Mouse (Mus musculus) frontal cortex, postnatal 36 days (tissue): Measurements from ENCODE around the gene Tmem239.
"Not testable (repeated sequence)": the region's sequence is repeated elsewhere in the genome, so short reads cannot be mapped to it uniquely, and the experiment has no call there.

Source experiments
- DNase-seq, 2 experiments: peaks; one replicate each; pipeline ENCODE4 v3.0.0; 2022; ENCODE audit warnings: low spot score in 2 of 2

The Tmem239 gene

DNA sequence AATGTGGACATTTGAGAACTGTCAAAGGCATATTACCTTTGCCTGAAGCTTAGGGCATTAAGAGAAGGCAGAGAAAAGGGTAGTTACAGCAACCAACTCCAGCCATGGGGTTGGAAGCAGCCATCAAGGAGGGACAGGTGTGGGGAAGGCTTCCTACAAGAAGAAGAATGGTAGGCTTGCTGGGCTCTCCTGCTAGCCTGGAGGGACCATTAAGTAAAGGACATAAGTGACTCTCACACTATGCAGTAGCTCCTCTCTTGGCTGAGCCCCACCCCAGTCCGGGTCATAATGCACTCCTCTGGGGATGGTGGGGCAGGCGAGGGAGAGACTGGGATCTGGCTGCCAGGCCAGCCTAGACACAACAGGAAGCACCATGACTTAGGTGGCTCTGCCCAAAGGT is at the start of gene Tmem239:
TSS of gene Tmem239 (plus strand) at position 301 of the 400 bp plus-strand sequence.
- no peak for DNase-seq

DNA sequence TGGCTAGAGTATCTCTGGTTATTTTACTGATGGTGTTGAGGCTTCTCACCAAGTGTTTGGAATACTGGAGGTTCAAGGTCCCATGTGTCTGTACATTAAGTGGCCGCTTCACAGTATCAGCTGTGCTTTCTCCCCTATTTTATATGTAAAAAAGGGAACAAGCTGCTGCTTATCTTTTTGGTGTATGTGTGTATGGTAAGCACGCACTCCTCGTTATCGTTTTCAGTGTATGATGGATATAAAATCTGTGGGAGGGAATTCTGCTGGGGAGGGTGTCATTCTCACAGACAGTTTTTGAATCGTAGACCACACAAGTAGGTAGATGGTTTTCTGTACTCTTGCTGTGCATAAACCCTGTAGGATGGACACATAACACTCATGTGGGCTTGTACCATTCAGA is 48.7 kb upstream of the Tmem239 start:
- no peak for DNase-seq

DNA sequence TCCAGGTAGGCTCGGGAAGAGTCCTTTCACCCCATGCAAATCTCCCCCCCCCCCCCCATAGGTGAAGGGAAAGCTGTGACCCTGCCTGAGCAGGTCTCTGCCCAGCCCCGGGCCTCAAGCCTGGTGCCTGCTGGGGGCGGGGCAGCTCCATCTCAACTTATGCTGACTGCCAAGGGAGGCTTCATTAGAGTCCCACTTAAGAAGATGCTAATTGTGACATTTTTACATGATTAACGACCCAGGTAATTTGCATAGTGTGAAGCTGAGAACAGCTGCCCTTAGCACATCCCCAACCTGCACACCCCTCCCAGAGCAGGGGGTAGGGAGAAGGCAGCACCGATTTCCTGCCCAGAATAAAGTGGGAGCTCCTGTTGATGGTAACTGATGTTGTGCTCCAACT is 47.4 kb upstream of the Tmem239 start:
- DNase-seq: no peak

DNA sequence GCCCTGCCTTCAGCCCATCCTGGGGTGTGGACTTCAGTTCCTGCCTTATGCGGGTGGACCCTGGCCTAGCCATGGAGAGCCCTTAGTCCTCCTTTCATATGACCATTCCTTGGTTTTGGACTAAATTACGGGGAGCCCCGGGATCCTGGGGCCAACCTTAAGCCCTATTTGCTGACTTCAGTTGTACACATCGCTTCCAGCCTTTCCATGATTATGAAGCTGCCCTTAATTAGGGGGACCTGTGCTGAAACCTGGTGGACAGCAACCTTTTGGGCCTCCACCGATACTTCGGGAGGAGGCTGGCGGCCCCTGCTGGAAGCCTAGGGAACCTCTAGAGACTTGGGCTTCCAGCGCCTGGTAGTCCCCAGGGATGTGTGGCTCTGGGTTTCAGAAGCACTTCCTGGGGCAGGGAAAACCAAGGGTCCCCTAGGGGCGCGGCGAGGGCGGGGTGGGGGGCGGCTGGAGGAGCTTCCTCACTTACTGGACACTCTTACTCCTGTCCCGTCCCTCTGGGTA is 43.7 kb upstream of the Tmem239 start:
- DNase-seq: peak; percentile 33 to 39

DNA sequence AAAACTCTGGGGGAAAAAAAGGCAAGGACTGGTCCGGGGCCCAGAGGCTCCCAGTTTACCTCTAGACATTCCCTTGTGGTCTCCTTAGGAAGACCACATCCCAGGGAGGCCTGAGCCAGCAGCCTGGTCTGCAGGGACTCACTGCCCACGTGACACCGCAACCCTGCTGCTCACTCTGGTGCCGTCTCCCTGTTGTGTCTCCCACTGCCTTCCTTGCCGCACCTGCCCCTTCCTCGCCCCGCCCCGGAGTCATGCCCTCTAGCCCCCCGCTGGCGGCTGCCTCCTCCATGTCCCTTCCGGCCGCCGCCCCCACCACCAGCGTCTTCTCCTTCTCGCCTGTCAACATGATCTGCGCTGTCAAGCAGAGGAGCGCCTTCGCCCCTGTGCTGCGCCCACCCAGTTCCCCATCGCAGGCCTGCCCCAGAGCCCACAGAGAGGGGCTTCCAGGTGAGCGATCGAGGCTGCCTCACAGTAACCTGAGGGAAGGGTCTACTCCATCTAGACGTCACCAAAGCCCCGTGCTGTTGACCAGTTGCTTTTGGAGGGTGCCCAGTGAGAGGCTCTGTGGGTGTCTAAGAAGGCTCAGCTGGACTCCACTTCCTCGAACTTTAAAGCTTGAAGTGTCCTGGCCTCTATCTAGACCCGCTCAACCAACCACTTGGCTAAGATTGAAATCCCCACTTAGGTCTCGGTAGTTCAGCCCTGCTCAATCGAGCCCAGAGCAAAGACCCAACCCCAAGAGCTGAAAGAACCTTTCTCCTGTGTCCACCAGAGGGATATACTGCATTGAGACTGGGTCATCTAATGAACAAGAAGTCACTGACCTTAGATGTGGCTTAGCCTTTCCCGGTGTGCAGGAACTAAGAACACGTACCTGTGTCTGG is 40.8 kb upstream of the Tmem239 start:
- no peak for DNase-seq

DNA sequence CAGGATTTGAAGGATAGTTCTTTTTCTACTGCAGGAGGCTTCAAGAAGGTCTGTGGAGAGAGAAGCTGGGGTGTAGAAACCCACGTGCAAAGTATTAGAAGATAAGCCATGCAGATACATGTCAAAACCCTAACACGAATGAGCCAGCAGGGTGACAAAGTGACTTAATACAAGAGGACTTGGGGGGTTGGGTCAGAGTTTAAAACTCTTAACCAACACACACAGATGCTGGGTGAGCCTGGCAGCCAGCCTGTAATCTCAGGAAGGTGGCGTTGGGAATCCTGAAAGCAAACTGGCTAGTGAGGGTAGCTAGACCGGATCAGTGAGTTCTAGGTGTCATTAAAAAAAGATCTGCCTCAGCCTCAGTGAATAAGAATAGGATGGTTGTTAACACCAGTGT is 38.9 kb upstream of the Tmem239 start:
- no peak for DNase-seq

DNA sequence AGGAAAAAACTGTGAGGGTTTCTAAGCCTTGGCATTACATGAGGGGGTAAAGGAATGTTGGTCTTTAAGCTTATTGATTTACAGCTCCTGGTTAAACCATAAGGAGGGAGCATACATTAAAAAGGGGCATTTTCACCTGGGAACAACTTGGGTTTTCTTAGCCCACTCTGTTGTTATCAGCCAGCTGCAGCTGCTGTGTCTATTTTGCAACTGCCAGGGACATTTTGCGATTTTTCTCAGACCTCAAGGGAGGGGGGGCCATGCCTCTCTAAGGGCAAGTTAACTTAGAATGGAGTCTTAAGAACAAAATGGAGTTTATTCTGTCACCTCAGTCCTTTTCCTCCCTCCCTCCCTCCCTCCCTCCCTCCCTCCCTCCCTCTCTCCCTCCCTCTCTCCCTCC is 33.3 kb upstream of the Tmem239 start:
- DNase-seq: not testable (repeated sequence)

DNA sequence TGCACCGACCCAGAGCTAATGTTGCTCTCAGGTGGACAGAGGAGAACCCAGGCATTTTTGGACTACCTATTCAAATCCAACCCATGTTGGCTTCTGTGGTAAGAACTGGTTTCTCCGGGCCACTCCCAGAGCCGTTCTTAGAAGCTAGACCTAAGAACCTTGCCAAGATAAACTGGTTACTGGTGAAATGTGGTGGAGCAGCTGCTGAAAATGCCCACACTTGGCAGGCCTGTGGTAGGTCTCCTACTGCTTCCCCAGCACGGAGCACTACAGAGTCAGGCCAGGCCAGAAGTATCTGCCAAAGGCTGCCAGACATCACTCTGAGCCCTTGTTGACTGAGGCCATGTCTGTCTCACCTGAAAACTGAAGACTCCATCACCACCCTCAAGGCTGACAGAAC is 31.3 kb upstream of the Tmem239 start:
- no peak for DNase-seq

DNA sequence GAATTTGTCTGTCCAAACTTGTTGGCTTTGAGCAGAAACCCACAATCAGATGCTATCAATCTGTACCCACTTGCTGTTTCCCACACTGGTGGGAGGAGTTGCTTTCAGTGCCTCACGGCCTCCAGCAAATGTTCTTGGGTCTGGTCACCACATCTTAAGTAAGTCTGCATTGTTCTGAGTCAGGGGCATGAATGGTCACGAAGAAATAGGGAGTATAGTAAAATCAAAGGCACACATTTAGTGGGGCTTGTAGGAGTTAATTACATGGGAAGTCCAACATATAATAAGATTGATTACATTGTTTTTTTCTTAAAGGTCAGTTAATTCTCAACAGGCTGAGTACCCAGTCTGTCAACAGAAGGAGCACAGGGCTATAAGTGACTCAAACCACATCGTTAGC is 23.1 kb upstream of the Tmem239 start:
- DNase-seq: no peak

DNA sequence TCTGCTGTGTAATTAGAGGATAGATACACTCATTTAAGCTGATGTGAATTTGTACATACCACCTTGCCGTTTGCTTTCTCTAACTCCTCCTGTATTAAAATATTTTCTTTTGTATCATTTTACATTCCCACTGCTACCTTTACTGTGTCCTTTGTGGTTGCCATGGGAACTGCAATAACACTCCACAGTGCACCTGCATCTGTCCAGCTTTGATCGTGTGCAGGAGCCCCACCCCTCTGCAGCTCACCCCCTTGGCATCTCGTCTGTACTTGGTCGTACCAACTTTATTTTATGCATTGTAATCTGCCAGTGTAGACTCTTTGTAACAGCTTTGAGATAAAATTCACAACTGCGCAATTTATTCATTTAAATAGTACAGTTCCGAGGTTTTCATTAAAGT is 22.4 kb upstream of the Tmem239 start:
- no peak for DNase-seq

DNA sequence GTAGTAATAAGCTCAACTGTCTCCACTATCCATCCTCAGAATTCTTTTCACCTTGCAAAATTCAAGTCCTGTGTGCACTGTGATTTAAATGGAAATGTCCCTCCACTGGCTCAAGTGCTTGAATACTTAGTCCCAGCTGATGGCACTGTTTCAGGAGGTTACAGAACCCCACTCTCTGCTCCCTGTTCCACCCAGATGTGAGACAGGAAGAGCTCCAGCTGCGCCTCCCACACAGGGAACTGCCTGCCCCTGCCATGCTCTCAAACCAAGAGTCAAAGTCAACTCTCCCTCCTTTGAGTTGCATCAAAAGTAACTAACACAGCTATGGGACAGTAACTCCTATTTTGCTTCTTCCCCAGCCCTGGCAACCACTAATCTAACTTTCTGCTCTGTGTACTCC is 20.1 kb upstream of the Tmem239 start:
- DNase-seq: no peak

DNA sequence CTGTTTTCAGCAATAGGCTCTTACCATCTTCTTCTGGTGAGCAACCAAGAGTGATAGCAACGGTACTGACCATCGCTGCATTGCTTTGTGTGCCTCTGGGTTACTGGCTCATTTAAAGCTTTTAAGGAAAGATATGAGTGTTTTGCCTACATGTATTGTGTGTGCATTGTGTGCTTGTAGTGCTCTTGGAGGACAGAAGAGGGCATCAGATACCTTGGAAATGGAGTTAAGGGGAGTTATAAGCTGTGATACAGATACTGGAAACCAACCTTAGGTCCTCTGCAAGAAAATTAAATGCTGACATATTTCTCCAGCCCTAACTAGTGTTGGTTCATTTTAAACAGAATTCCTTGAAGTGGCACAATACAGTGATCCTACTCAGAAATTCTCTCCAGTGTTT is 17.5 kb upstream of the Tmem239 start:
- no peak for DNase-seq

DNA sequence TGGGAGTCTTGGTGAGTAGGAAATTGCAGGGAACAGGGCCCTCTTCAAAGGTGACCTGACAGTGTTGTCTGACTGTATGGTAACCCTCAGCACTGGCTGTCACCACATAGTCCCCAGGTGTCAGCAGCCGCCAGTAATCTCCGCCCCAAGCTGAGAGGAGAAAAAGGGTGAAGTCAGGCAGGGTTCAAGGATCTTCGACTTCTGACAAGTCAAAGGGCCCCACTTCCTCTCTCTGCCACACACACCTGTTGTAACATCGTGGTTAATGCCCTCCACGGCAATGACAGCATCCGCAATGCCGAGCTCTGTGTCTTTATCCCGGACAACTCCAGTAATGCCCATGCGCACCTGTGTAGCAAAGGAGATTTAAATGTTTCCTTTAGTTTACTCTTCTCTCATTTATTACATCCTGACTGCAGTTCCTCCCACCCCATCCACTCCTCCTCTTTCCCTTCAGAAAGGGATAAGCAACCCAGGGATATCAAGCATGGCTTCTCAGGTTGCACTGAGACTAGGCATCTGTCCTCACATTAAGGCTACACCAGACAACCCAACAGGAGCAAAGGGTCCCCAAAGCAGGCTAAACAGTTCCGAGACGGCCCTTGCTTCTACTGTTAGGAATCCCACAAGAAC is 15.2 kb upstream of the Tmem239 start:
- no peak for DNase-seq

DNA sequence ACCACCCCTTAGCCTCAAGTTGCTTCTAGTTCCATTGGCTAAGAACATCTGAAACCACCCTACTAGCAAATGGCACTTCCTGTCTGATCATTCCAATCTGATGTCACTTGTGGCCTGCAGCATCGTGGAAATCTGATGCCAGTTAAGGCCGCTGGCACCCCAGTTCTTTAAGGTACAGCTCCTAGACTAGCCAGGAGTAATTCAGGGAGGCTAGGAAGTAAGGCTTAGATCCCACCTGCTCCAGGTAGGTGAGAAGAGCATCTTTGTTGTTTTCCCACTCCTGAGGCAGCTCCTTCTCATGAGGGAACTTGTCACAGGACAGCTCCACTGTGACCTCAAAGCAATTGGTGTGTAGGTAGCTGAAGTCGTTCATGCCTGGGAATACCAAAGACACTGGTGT is 13.4 kb upstream of the Tmem239 start:
- DNase-seq: no peak

DNA sequence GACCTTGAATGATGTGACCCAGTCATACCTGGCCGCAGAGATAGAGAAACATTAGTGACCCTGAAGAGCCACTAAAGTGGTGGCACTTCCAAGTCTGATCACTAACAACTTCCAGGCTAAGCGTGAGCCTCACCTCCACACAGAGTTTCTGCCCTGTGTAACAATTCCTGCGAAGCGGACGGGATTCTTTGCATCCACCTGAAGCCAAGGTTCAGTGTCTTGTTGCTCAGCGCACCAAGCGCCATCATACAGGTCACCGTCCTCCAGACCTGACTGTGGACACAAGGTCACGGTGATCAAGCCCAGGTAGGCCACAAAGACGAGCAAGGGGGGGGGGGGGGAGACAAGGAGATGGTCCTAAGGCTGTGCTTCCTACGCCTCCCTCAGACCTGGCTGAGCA is 10.6 kb upstream of the Tmem239 start:
- no peak for DNase-seq

DNA sequence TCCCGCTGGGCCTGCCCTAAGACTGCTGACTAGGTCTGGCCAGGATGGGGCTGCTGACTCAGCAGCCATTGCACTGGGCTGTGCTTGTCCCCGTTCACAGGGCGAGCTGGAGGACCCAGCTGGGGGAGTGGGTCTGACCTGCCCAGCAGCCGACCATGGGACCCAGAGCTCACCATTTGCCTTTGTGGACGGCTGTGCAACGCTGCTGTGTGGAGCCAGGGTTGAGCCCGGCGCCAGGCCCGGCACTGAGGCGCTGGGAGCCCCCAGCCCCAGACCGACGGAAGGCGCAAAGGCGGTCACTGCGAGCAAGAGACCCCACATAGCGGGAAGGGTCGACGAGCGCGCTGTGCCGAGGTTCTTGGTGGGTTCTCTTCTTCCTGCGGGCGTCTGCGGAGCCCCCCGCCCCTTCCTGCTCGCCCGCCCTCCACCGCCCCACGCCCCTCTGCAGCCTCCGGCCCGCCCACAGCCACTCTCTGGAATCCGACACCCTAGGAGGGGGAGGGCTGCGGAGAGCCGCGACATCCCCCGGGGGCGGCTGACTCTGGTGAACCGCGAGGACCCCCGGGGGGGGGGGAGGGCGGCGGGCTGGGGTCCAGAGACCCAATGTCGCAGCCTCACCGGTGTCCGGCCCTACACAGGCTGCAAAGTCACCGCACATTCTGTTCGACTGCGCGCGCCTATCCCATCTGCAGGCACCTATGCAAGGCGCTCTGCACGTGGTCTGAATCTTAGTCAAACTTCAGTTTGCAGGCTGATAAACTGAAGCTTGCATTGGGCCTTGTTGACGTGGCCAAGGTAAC is 8.9 kb upstream of the Tmem239 start, which contains the start of gene Cpxm1:
TSS of gene Cpxm1 (minus strand) at position 389 of the 800 bp plus-strand sequence.
- DNase-seq: no peak

DNA sequence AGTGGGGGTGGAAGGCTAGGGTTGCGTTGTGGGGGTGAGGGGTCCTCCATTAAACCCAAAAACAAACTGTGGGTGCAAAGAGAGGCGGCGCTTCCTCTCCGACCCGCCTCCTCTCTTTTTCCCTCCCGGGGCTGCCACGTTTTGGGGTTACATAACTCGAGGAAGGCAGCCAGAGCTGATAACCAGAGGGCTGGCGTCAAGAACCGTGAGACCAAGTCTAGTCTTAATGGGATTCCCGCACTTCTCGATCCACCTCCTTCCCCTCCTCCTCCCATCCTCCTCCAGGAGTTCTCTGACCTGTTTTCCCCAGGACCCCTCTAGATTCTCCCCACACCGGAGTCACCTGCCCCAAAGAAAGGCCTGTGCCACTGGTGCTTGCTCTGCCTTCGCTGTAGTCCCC is 8.2 kb upstream of the Tmem239 start:
- no peak for DNase-seq

DNA sequence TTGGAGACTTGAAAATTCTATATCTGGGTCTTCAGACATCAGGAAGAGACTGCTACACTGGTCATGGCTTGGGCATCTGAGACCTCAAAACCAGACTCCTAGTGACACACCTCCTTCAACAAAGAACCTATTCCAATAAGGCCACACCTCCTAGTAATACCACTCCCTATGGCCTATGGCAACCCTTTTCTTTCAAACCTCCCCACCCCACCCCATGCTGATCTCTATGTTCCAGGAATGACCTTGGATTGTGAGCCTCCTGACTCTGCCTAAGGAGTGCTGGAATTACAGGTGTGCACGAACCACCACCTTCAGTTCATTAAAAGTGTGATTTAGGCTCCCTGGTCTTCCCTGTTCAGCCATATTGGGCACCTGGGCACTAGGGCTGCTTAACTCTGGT is 6.2 kb upstream of the Tmem239 start:
- DNase-seq: no peak

DNA sequence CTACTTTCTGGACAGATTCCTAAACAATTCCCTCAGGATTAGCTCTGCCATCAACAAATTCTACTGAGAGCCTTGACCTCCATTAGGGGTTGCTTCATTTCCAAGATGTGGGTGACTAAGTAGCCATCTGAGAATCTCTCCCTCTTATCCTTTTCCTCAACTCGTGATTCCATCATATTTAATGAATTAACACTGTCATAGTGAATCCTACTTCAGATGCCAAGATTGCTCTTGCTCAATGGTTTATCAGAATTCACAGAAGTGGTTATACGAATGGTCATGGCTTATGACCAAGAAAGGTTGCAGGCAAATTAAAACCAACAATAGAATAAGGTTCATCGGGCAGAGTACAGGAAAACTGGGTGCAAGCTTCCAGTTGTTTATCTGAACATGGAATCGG is 4.4 kb upstream of the Tmem239 start:
- no peak for DNase-seq

DNA sequence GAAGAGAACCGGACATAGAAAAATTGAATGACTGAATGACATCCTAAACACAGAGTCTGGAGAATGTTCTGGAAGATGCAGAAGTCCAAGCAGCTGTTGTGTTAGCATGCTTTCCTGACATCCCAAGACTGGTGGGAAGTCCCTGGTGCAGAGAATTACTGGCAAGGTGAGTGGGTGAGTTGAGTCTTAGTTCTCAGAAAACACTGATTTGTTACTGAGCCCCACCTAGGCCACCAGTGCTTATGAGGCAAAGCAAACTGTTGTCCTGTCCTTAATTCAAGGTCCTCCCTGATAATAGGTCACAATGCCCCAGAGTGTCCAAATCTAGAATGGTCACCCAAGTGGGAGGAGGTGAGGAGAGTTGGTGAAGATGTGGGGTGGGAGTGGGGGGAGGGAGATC is 1.3 kb upstream of the Tmem239 start, which contains the start of the genes Gm28372 and 1700020A23Rik:
TSS of gene Gm28372 (plus strand) at position 301 of the 400 bp plus-strand sequence.
TSS of gene 1700020A23Rik (plus strand) at position 321 of the 400 bp plus-strand sequence.
- DNase-seq: no peak

DNA sequence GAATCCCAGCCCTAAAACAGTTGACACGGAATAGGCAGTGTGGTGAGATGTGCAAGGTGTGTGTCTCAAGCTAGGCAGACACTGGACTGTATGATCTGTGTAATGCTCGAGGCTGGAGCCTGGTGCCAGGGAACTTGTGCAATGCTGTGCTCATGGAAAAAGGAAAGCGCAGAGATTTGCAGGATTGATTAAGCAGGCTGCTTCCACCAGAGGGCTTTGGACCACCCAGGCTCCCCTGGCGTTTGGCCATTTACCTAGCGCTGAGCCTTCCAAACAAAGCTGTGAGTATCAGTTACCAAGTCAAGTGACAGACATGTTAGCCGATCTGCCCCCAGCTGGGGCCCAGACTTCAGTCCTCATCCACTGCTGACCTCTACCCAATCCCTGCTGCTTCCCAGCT is 1.9 kb downstream of the Tmem239 start:
- no peak for DNase-seq
